Mouse (Mus musculus): ENCODE data around the gene Shank2. TPM values are rescaled to one million over a fixed set of nuclear protein-coding genes. Genes with fewer than 3 reads are reported as not detected.

The Shank2 gene
- polyA plus RNA-seq, 1 experiment from 2014 or later = 0.31 TPM

Small RNAs within 50 kb of the gene (microRNA-seq; reads per million reads assigned to microRNA genes)
- gene Mir3105 = 39.4 reads per million, percentile 39 among the genes with 10 or more reads in this experiment

Other genes starting within 250 kb of the Shank2 start
- 4.7 and 4.8 TPM in 2 replicates for gene Osbpl5, start 244.9 kb upstream of the Shank2 start, polyA plus RNA-seq (2016; fragmentation: Nextera tagmentation; extraction: Ambion mirVana)
- not detected in 2 replicates for gene Mrgprg, start 234.9 kb upstream of the Shank2 start, polyA plus RNA-seq (2016; fragmentation: Nextera tagmentation; extraction: Ambion mirVana)
- 0.20 and 0.33 TPM in 2 replicates for gene Mrgpre, start 217.4 kb upstream of the Shank2 start, polyA plus RNA-seq (2016; fragmentation: Nextera tagmentation; extraction: Ambion mirVana)
- 8.3 and 8.6 TPM in 2 replicates for gene Nadsyn1, start 179.1 kb upstream of the Shank2 start, polyA plus RNA-seq (2016; fragmentation: Nextera tagmentation; extraction: Ambion mirVana)
- 47.9 and 48.6 TPM in 2 replicates for gene Dhcr7, start 178.8 kb upstream of the Shank2 start, polyA plus RNA-seq (2016; fragmentation: Nextera tagmentation; extraction: Ambion mirVana)
- gene Gm498, start 135.1 kb upstream of the Shank2 start, polyA plus RNA-seq (2016; fragmentation: Nextera tagmentation; extraction: Ambion mirVana) = not detected in 2 replicates